In genomic region chr4:120487707-120488106, GRCm38 (mm10) we compare ENCODE assay signal across 17 mouse cellular contexts. TPM values are rescaled to one million over a fixed set of nuclear protein-coding genes. Genes with fewer than 3 reads are reported as not detected.
DNase-seq lines count a peak whose midpoint lies in the region; ATAC-seq and TF ChIP-seq lines count a peak whose summit lies in the region.
"Had no signal": no experiment of that assay in that cellular context is flagged by ENCODE, and none has a peak within 500 bp of the region (broad histone marks: within the 10 kb centered on the region; RNA-seq: fewer than 3 reads in every experiment).

No protein-coding gene starts in this region.

- 39% methylated on average over 1 of the region's 1 CpGs for WGBS in heart, embryonic 11.5 days (ENCODE audit: insufficient replicate concordance)
- WGBS in kidney, postnatal 0 days: 41% methylated on average over 1 of the region's 1 CpGs
- 3% methylated on average over 1 of the region's 1 CpGs for WGBS in heart, embryonic 16.5 days
- 57% methylated on average over 1 of the region's 1 CpGs for WGBS in midbrain, embryonic 10.5 days

- peaks cover 17% of the 10 kb centered on the region for H3K4me1 ChIP-seq in heart, embryonic 11.5 days (ENCODE audit: control insufficient read depth, insufficient read depth, low read length)
- H3K4me1 ChIP-seq in kidney, postnatal 0 days (replicated peaks; ENCODE audit: insufficient read depth, low read length): peaks cover 3% of the 10 kb centered on the region; the same call in 1 of the 2 replicates
- H3K4me1 ChIP-seq in heart, embryonic 16.5 days (ENCODE audit: control insufficient read depth, insufficient read depth, low read length): peaks cover 12% of the 10 kb centered on the region
- no peaks in the 10 kb centered on the region for H3K4me1 ChIP-seq in midbrain, embryonic 10.5 days
- H3K4me1 ChIP-seq: forebrain, embryonic 10.5 days; midbrain, embryonic 13.5 days had no signal

- DNase-seq in heart, adult 18-20 months: peak; percentile 18 to 30
- DNase-seq in kidney, postnatal 0 days (ENCODE audit: low spot score): peak; percentile 40
- DNase-seq in kidney, adult 11 months: no peak
- no peak for DNase-seq in midbrain, embryonic 10.5 days (ENCODE audit: low spot score)
- no peak for DNase-seq in layer of hippocampus, postnatal 10 days (ENCODE audit: low spot score in 2 of 2)
- DNase-seq: cerebellum, postnatal 10 days; layer of hippocampus, postnatal 36 days; left cerebral cortex, postnatal 4 days; liver, postnatal 0 days; right cerebral cortex, postnatal 14 days had no signal

- H3K4me2 ChIP-seq in heart, embryonic 11.5 days: no peak overlapping the region
- no peak overlapping the region for H3K4me2 ChIP-seq in kidney, postnatal 0 days (ENCODE audit: low read length)
- H3K4me2 ChIP-seq in heart, embryonic 16.5 days (ENCODE audit: low read depth, low read length): no peak overlapping the region
- H3K4me2 ChIP-seq: midbrain, embryonic 13.5 days had no signal

- no peak overlapping the region for H3K4me3 ChIP-seq in heart, embryonic 11.5 days (ENCODE audit: low read depth, low read length)
- no peak overlapping the region for H3K4me3 ChIP-seq in kidney, postnatal 0 days (replicated peaks; ENCODE audit: low read depth, low read length)
- no peak overlapping the region for H3K4me3 ChIP-seq in C2C12 (ENCODE audit: insufficient read depth, poor library complexity, severe bottlenecking)
- no peak overlapping the region for H3K4me3 ChIP-seq in heart, embryonic 16.5 days (ENCODE audit: low read length)
- H3K4me3 ChIP-seq in midbrain, embryonic 10.5 days: no peak overlapping the region
- H3K4me3 ChIP-seq: forebrain, embryonic 10.5 days; midbrain, embryonic 13.5 days had no signal

- no peak overlapping the region for H3ac ChIP-seq in C2C12 (ENCODE audit: control insufficient read depth, insufficient read length, low read depth)

- no peak for TF ChIP-seq CTCF in kidney, postnatal 0 days (IDR thresholded peaks at IDR 0.05; ENCODE audit: low read depth)
- no peak for TF ChIP-seq CTCF in C2C12 (IDR thresholded peaks at IDR 0.05; ENCODE audit: control insufficient read depth, insufficient read depth, insufficient read length)

- no peaks in the 10 kb centered on the region for H3K27me3 ChIP-seq in heart, embryonic 11.5 days (ENCODE audit: control insufficient read depth, insufficient read depth, low read length)
- H3K27me3 ChIP-seq in kidney, postnatal 0 days (ENCODE audit: insufficient read depth, low read length): no peaks in the 10 kb centered on the region
- H3K27me3 ChIP-seq in C2C12 (ENCODE audit: control insufficient read depth, insufficient read depth, insufficient read length): no peaks in the 10 kb centered on the region
- H3K27me3 ChIP-seq in heart, embryonic 16.5 days (ENCODE audit: control insufficient read depth, insufficient read depth, low read length): no peaks in the 10 kb centered on the region
- no peaks in the 10 kb centered on the region for H3K27me3 ChIP-seq in midbrain, embryonic 10.5 days (ENCODE audit: low read depth, poor library complexity, severe bottlenecking)
- H3K27me3 ChIP-seq: midbrain, embryonic 13.5 days had no signal

- ATAC-seq in heart, embryonic 11.5 days (replicated peaks; ENCODE audit: insufficient number of reproducible peaks, low FRiP score, low TSS enrichment): no peak
- ATAC-seq in kidney, postnatal 0 days (replicated peaks; ENCODE audit: low FRiP score, low read depth): no peak
- ATAC-seq in heart, embryonic 16.5 days (replicated peaks; ENCODE audit: extremely low read depth, insufficient read depth, low FRiP score): no peak
- ATAC-seq: liver, postnatal 0 days; midbrain, embryonic 13.5 days had no signal

- no peaks in the 10 kb centered on the region for H3K79me2 ChIP-seq in C2C12 (ENCODE audit: control insufficient read depth, insufficient read depth)

- H3K9ac ChIP-seq in heart, embryonic 11.5 days (ENCODE audit: low read depth, low read length): no peak overlapping the region
- H3K9ac ChIP-seq in kidney, postnatal 0 days (ENCODE audit: low read depth, low read length): no peak overlapping the region
- no peak overlapping the region for H3K9ac ChIP-seq in heart, embryonic 16.5 days (ENCODE audit: low read length)
- H3K9ac ChIP-seq: liver, postnatal 0 days; midbrain, embryonic 13.5 days had no signal

- H3K36me3 ChIP-seq in heart, embryonic 11.5 days (ENCODE audit: control insufficient read depth, insufficient read depth, low read length): peaks cover 6% of the 10 kb centered on the region; the same call in 1 of the 2 replicates
- peaks cover 8% of the 10 kb centered on the region; the same call in 1 of the 2 replicates for H3K36me3 ChIP-seq in kidney, postnatal 0 days (ENCODE audit: insufficient read depth, low read length)
- H3K36me3 ChIP-seq in C2C12 (ENCODE audit: control insufficient read depth, insufficient read depth): no peaks in the 10 kb centered on the region
- H3K36me3 ChIP-seq in heart, embryonic 16.5 days (ENCODE audit: control insufficient read depth, insufficient read depth): peaks cover 21% of the 10 kb centered on the region
- peaks cover 46% of the 10 kb centered on the region for H3K36me3 ChIP-seq in midbrain, embryonic 10.5 days

- no peaks in the 10 kb centered on the region for H3K79me3 ChIP-seq in C2C12 (ENCODE audit: low read depth)

- no peaks in the 10 kb centered on the region for H3K9me3 ChIP-seq in heart, embryonic 11.5 days (replicated peaks; ENCODE audit: control insufficient read depth, low read length)
- H3K9me3 ChIP-seq in kidney, postnatal 0 days (replicated peaks; ENCODE audit: low read length): no peaks in the 10 kb centered on the region
- no peaks in the 10 kb centered on the region for H3K9me3 ChIP-seq in heart, embryonic 16.5 days (replicated peaks; ENCODE audit: control insufficient read depth, low read length)
- H3K9me3 ChIP-seq in midbrain, embryonic 10.5 days (replicated peaks): no peaks in the 10 kb centered on the region
- H3K9me3 ChIP-seq: forebrain, embryonic 10.5 days; midbrain, embryonic 13.5 days had no signal

- no peak overlapping the region for H3K27ac ChIP-seq in heart, embryonic 11.5 days (ENCODE audit: low read depth, low read length)
- no peak overlapping the region for H3K27ac ChIP-seq in kidney, postnatal 0 days
- peak overlapping the region; percentile 51 for H3K27ac ChIP-seq in heart, embryonic 16.5 days (ENCODE audit: low read length)
- no peak overlapping the region for H3K27ac ChIP-seq in midbrain, embryonic 10.5 days (replicated peaks)
- H3K27ac ChIP-seq: forebrain, embryonic 10.5 days; midbrain, embryonic 13.5 days had no signal

TF ChIP-seq in C2C12, 6 proteins besides CTCF, POLR2A, EP300 and RAD21:
- TF ChIP-seq MYOG (IDR thresholded peaks at IDR 0.05; ENCODE audit: control insufficient read depth, extremely low read depth, insufficient read length) (no peak), MYOD1 (IDR thresholded peaks at IDR 0.05; ENCODE audit: control insufficient read depth, insufficient read length, low read depth) (no peak), MAX (IDR thresholded peaks at IDR 0.05) (no peak), CEBPB (IDR thresholded peaks at IDR 0.05; ENCODE audit: low read depth) (peak; percentile 98)

RNA-seq across cellular contexts. Expression of gene Slfnl1, which starts 44.3 kb away (rescaled TPM):
- total RNA-seq in heart, adult 18-20 months (2021): not detected
- polyA plus RNA-seq in heart, embryonic 11.5 days (2014; fragmentation: Nextera tagmentation; extraction: Ambion mirVana): 0.24 TPM in 1 of 2 replicates, not detected in the other
- not detected in 2 replicates for polyA plus RNA-seq in kidney, postnatal 0 days (2015; fragmentation: Nextera tagmentation; extraction: Ambion mirVana)
- polyA plus RNA-seq in C2C12 (2012; fragmentation: generic; extraction: Trizol): 0.02 TPM
- polyA plus RNA-seq in heart, embryonic 16.5 days (2015; fragmentation: Nextera tagmentation; extraction: Ambion mirVana): 0.08 and 0.11 TPM in 2 replicates
- 0.10 TPM in 1 of 2 replicates, not detected in the other for polyA plus RNA-seq in midbrain, embryonic 10.5 days (2016; fragmentation: Nextera tagmentation; extraction: Ambion mirVana)
- total RNA-seq in layer of hippocampus, postnatal 10 days (2021): under 1 TPM; 0.18 to 0.27 TPM
- total RNA-seq: adrenal gland, adult 18-20 months had no signal
- polyA plus RNA-seq: forebrain, embryonic 10.5 days; liver, postnatal 0 days; midbrain, embryonic 13.5 days; thymus, postnatal 0 days had no signal

Comparison
In these comparisons a context has a peak if more than half of its experiments do, and no peak if none do; other contexts are left out.
1. DNase-seq: peak in heart, adult 18-20 months (2 of 2) and kidney, postnatal 0 days (single experiment); none in kidney, adult 11 months (single experiment), midbrain, embryonic 10.5 days (single experiment) and layer of hippocampus, postnatal 10 days (0 of 2).